Mouse (Mus musculus) heart, embryonic 15.5 days (tissue): ENCODE results near the gene Mip. TPM values are rescaled to one million over a fixed set of nuclear protein-coding genes. Genes with fewer than 3 reads are reported as not detected.
A peak's percentile ranks its signal among the peaks of the same experiment; 100 is the strongest.
"Not testable (repeated sequence)": the region's sequence is repeated elsewhere in the genome, so short reads cannot be mapped to it uniquely, and the experiment has no call there.

Source experiments
- ATAC-seq: fragments of 200-750 bp; cut with Nextera tagmentation; replicated peaks from 2 replicates; pipeline ENCODE4 v1.8.0; 2017; ENCODE audit warnings: low read depth, moderate TSS enrichment; ENCODE audit not compliant: insufficient number of reproducible peaks, insufficient read depth, low FRiP score
- H3K27ac ChIP-seq: fragments of 300-500 bp; sonication (generic); 2 replicates; pipeline ENCODE4 v1.5.1; 2015; ENCODE audit warnings: mild to moderate bottlenecking, inconsistent platforms
- H3K27me3 ChIP-seq: fragments of 300-500 bp; sonication (generic); 2 replicates; pipeline ENCODE4 v1.6.1; 2015; ENCODE audit warnings: inconsistent platforms
- H3K36me3 ChIP-seq: fragments of 300-500 bp; sonication (generic); 2 replicates; pipeline ENCODE4 v1.6.1; 2015; ENCODE audit warnings: mild to moderate bottlenecking, inconsistent platforms
- H3K4me1 ChIP-seq: fragments of 300-500 bp; sonication (generic); replicated peaks from 2 replicates; pipeline ENCODE4 v1.6.1; 2015; ENCODE audit warnings: inconsistent platforms
- H3K4me2 ChIP-seq: fragments of 300-500 bp; sonication (generic); 2 replicates; pipeline ENCODE4 v1.6.1; 2015; ENCODE audit warnings: inconsistent platforms, mild to moderate bottlenecking, moderate library complexity
- H3K4me3 ChIP-seq: fragments of 300-500 bp; sonication (generic); 2 replicates; pipeline ENCODE4 v1.5.1; 2015; ENCODE audit warnings: mild to moderate bottlenecking, inconsistent platforms
- H3K9ac ChIP-seq: fragments of 300-500 bp; sonication (generic); 2 replicates; pipeline ENCODE4 v1.6.1; 2015; ENCODE audit warnings: mild to moderate bottlenecking, inconsistent platforms
- H3K9me3 ChIP-seq: fragments of 300-500 bp; sonication (generic); replicated peaks from 2 replicates; pipeline ENCODE4 v1.6.1; 2016; ENCODE audit warnings: inconsistent platforms
- WGBS: fragments of 180-500 bp; shearing (Covaris S2); methylation state at CpG from one replicate; pipeline ENCODE4 v1.1.7; 2015; ENCODE audit warnings: mixed read lengths; 5-methylcytosine and 5-hydroxymethylcytosine counted together
- polyA plus RNA-seq: library from polyadenylated mRNA; unstranded; fragments of >200 nt; fragmentation: Nextera tagmentation; extraction: Ambion mirVana; gene quantifications from 2 replicates; pipeline ENCODE4 v1.2.1, GENCODE M21; 2015

Gene Mip
- polyA plus RNA-seq, 1 experiment from 2014 or later = not detected

DNA sequence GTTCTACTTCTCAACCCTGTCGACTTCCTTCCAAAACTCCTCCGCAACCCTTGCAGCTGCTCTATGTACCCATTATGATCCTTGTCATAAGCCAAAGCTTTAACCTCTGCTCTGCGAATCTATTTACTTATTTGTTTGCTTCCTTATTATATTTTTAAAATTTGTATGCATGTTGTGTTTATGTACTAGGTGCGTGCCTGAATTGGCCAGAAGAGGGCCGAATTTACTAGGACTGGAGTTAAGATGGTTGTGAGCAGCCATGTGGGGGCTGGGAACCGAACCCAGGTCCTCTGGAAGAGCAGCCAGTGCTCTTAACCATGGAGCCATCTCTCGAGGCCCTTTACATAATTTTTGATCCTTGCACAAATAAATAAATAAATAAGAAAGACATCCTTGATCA is 45.2 kb downstream of the Mip start:
- Histone ChIP-seq H3K4me2 (peak overlapping the region; percentile 76), H3K36me3 (no peaks in the 10 kb centered on the region), H3K9me3 (no peaks in the 10 kb centered on the region), H3K27ac (peak overlapping the region; percentile 85), H3K9ac (peak overlapping the region; percentile 85), H3K27me3 (no peaks in the 10 kb centered on the region), H3K4me1 (peaks cover 8% of the 10 kb centered on the region; the same call in 1 of the 2 replicates), H3K4me3 (peak overlapping the region; percentile 98)
- WGBS = 39% methylated on average over 7 of the region's 7 CpGs
- ATAC-seq = no peak

DNA sequence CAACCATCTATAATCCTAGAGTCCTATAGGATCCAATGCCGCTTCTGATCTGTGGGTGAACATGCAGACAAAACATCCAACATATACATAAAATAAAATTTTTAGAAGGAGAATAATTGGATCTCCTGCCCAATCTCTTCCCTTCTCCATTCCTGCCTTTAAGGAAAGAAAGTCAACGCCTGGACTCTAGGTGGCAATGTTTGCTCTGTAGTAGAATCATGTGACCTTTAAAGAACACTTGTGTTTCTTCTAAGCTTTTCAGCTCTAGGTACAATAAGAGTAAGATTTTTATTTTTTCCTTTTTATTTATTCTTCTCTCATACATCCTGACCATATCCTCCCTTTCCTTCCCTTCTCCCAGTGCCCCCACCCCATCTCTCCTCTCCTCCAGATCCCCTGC is 46.2 kb downstream of the Mip start:
- H3K9ac ChIP-seq = no peak overlapping the region
- H3K9me3 ChIP-seq = no peaks in the 10 kb centered on the region
- ATAC-seq = no peak
- H3K27me3 ChIP-seq = no peaks in the 10 kb centered on the region
- peaks cover 4% of the 10 kb centered on the region; the same call in 1 of the 2 replicates for H3K36me3 ChIP-seq
- H3K4me2 ChIP-seq = no peak overlapping the region
- H3K4me1 ChIP-seq = peaks cover 8% of the 10 kb centered on the region; the same call in 1 of the 2 replicates
- no peak overlapping the region for H3K4me3 ChIP-seq
- H3K27ac ChIP-seq = no peak overlapping the region
- WGBS = 68% methylated on average over 2 of the region's 2 CpGs

GRCm38 (mm10) chr10:128272819-128273439 is 47.3 kb downstream of the Mip start:
- not testable (repeated sequence) for ATAC-seq, H3K4me2 ChIP-seq, H3K27ac ChIP-seq, H3K4me1 ChIP-seq, H3K9ac ChIP-seq, H3K4me3 ChIP-seq, H3K9me3 ChIP-seq, H3K27me3 ChIP-seq, H3K36me3 ChIP-seq
- 93% methylated on average over 6 of the region's 7 CpGs for WGBS

GRCm38 (mm10) chr10:128275374-128275773 is 49.7 kb downstream of the Mip start:
- ATAC-seq, H3K27me3 ChIP-seq, H3K4me1 ChIP-seq, H3K4me3 ChIP-seq, H3K4me2 ChIP-seq, H3K9ac ChIP-seq, H3K9me3 ChIP-seq, H3K27ac ChIP-seq: not testable (repeated sequence)
- 95% methylated on average over 1 of the region's 1 CpGs for WGBS
- peaks cover 19% of the 10 kb centered on the region for H3K36me3 ChIP-seq

- Histone ChIP-seq H3K4me1 (peaks cover 3% of the 10 kb centered on the region; the same call in 1 of the 2 replicates), H3K9me3 (no peaks in the 10 kb centered on the region), H3K9ac (no peak overlapping the region), H3K27me3 (no peaks in the 10 kb centered on the region), H3K27ac (no peak overlapping the region), H3K4me3 (no peak overlapping the region), H3K36me3 (peaks cover 44% of the 10 kb centered on the region), H3K4me2 (no peak overlapping the region)
- no peak for ATAC-seq
- 58% methylated on average over 6 of the region's 6 CpGs for WGBS
Measured at GRCm38 (mm10) chr10:128278158-128278557, 52.5 kb downstream of the Mip start.

DNA sequence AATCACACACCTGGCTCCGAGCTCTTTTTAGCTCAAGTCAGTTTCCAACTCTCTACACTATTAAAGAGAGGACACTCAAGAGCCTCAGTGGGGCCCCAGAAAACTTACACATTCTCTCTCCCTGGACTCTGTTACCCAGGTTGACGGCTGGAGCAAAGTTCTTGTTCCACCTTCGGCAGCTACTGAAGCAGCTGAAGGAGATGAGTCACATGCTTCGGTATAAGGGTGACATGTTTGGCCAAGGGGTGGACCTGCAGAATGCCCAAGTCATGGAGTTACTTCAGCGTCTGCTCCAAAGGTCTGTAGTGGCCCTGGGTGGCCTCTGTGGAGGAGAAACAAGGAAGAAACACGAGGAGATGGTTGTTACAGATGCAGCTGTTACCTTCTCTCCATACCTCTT is 55.3 kb downstream of the Mip start:
- no peak overlapping the region for H3K9ac ChIP-seq
- ATAC-seq = no peak
- no peak overlapping the region for H3K4me2 ChIP-seq
- whole genome bisulfite sequencing = 83% methylated on average over 6 of the region's 6 CpGs
- no peak overlapping the region for H3K27ac ChIP-seq
- no peaks in the 10 kb centered on the region for H3K4me1 ChIP-seq
- no peaks in the 10 kb centered on the region for H3K9me3 ChIP-seq
- no peaks in the 10 kb centered on the region for H3K27me3 ChIP-seq
- H3K4me3 ChIP-seq = no peak overlapping the region
- H3K36me3 ChIP-seq = peaks cover 59% of the 10 kb centered on the region

Other genes starting within 250 kb of the Mip start
- not detected in 2 replicates for gene Hsd17b6, start 218.2 kb upstream of the Mip start, polyA plus RNA-seq
- 41.5 and 50.3 TPM in 2 replicates for gene Prim1, start 210.7 kb upstream of the Mip start, polyA plus RNA-seq
- gene Naca, start 190.3 kb upstream of the Mip start, polyA plus RNA-seq = 429 and 467 TPM in 2 replicates
- 268 and 292 TPM in 2 replicates for gene Ptges3, start 166.9 kb upstream of the Mip start, polyA plus RNA-seq
- gene Atp5b, start 142.6 kb upstream of the Mip start, polyA plus RNA-seq = 5,437 and 6,121 TPM in 2 replicates
- 7.5 and 10.1 TPM in 2 replicates for gene Baz2a, start 134.3 kb upstream of the Mip start, polyA plus RNA-seq
- gene Rbms2, start 45.5 kb upstream of the Mip start, polyA plus RNA-seq = 33.8 and 38.2 TPM in 2 replicates
- 0.58 and 0.66 TPM in 2 replicates for gene Gls2, start 31.4 kb upstream of the Mip start, polyA plus RNA-seq
- gene Spryd4, start 14.0 kb upstream of the Mip start, polyA plus RNA-seq = 37.9 and 38.6 TPM in 2 replicates
- 22.3 and 32.1 TPM in 2 replicates for gene Timeless, start 6.2 kb downstream of the Mip start, polyA plus RNA-seq
- gene Apon, start 28.3 kb downstream of the Mip start, polyA plus RNA-seq = 0.10 and 0.14 TPM in 2 replicates
- 0.13 and 1.2 TPM in 2 replicates for gene Apof, start 42.8 kb downstream of the Mip start, polyA plus RNA-seq
- 9.6 and 12.3 TPM in 2 replicates for gene Stat2, start 44.7 kb downstream of the Mip start, polyA plus RNA-seq
- gene Il23a, start 72.9 kb downstream of the Mip start, polyA plus RNA-seq = 4.0 and 4.8 TPM in 2 replicates
- gene Pan2, start 77.5 kb downstream of the Mip start, polyA plus RNA-seq = 22.3 and 27.8 TPM in 2 replicates
- 186 and 213 TPM in 2 replicates for gene Cnpy2, start 96.6 kb downstream of the Mip start, polyA plus RNA-seq
- 448 and 450 TPM in 2 replicates for gene Cs, start 111.9 kb downstream of the Mip start, polyA plus RNA-seq
- gene Coq10a, start 143.2 kb downstream of the Mip start, polyA plus RNA-seq = 17.0 TPM in 2 replicates
- 6.8 and 11.8 TPM in 2 replicates for gene Ankrd52, start 151.3 kb downstream of the Mip start, polyA plus RNA-seq
- 0.24 and 0.81 TPM in 2 replicates for gene Slc39a5, start 175.4 kb downstream of the Mip start, polyA plus RNA-seq
- gene Nabp2, start 185.7 kb downstream of the Mip start, polyA plus RNA-seq = 52.6 and 58.9 TPM in 2 replicates
- 25.5 and 29.0 TPM in 2 replicates for gene Rnf41, start 185.8 kb downstream of the Mip start, polyA plus RNA-seq
- gene Smarcc2, start 233.4 kb downstream of the Mip start, polyA plus RNA-seq = 59.2 and 60.3 TPM in 2 replicates